Mouse (Mus musculus) limb, embryonic 14.5 days (tissue): ENCODE data around the gene C2cd3. TPM values are rescaled to one million over a fixed set of nuclear protein-coding genes. Genes with fewer than 3 reads are reported as not detected.

ENCODE experiments used
- ATAC-seq: fragments of 200-750 bp; cut with Nextera tagmentation; 2 replicates; pipeline ENCODE4 v1.8.0; 2017; ENCODE audit warnings: low read depth, moderate number of reproducible peaks, moderate TSS enrichment; ENCODE audit not compliant: low FRiP score
- DNase-seq: peaks from one replicate; pipeline ENCODE4 v3.0.0-alpha.2; 2015; ENCODE audit warnings: low spot score
- H3K27ac ChIP-seq: fragments of 300-500 bp; sonication (generic); replicated peaks from 2 replicates; pipeline ENCODE4 v1.5.1; 2014; ENCODE audit warnings: low read depth, mild to moderate bottlenecking, low read length, moderate library complexity, mixed read lengths
- H3K27me3 ChIP-seq: fragments of 300-500 bp; sonication (generic); 2 replicates; pipeline ENCODE4 v1.6.1; 2014; ENCODE audit warnings: low read length, mixed read lengths; ENCODE audit not compliant: control insufficient read depth, insufficient read depth
- H3K36me3 ChIP-seq: fragments of 300-500 bp; sonication (generic); 2 replicates; pipeline ENCODE4 v1.6.1; 2014; ENCODE audit warnings: mild to moderate bottlenecking, low read length, moderate library complexity, mixed read lengths; ENCODE audit not compliant: control insufficient read depth, insufficient read depth
- H3K4me1 ChIP-seq: fragments of 300-500 bp; sonication (generic); 2 replicates; pipeline ENCODE4 v1.6.1; 2014; ENCODE audit warnings: antibody characterized with exemption, low read length, mixed read lengths; ENCODE audit not compliant: control insufficient read depth, insufficient read depth
- H3K4me2 ChIP-seq: fragments of 300-500 bp; sonication (generic); replicated peaks from 2 replicates; pipeline ENCODE4 v1.6.1; 2014; ENCODE audit warnings: low read depth, mild to moderate bottlenecking, low read length, moderate library complexity; ENCODE audit not compliant: severe bottlenecking
- H3K4me3 ChIP-seq: fragments of 300-500 bp; sonication (generic); replicated peaks from 2 replicates; pipeline ENCODE4 v1.5.1; 2014; ENCODE audit warnings: low read length
- H3K9ac ChIP-seq: fragments of 300-500 bp; sonication (generic); 2 replicates; pipeline ENCODE4 v1.6.1; 2014; ENCODE audit warnings: mild to moderate bottlenecking, low read depth, low read length, moderate library complexity; ENCODE audit not compliant: severe bottlenecking
- H3K9me3 ChIP-seq: fragments of 300-500 bp; sonication (generic); 2 replicates; pipeline ENCODE4 v1.6.1; 2016; ENCODE audit warnings: low read length; ENCODE audit not compliant: control insufficient read depth
- POLR2A ChIP-seq: fragments of 200-500 bp; IDR thresholded peaks from 2 replicates; pipeline ENCODE4 v1.8.0; 2012; ENCODE audit warnings: inconsistent platforms, mild to moderate bottlenecking, moderate library complexity, borderline replicate concordance; ENCODE audit not compliant: insufficient read depth, insufficient read length; ENCODE audit errors: extremely low read depth
- WGBS: fragments of 180-500 bp; shearing (Covaris S2); extraction: QIAGEN DNeasy Blood & Tissue Kit; methylation state at CpG from one replicate; pipeline ENCODE4 v1.1.7; 2014; 5-methylcytosine and 5-hydroxymethylcytosine counted together
- polyA plus RNA-seq, 2 experiments: library from polyadenylated mRNA; depleted of rRNA in 1 of 2; stranded (reverse) in 1 of 2; unstranded in 1 of 2; fragments of >200 nt; fragmentation: Nextera tagmentation in 1 of 2; extraction: Ambion mirVana in 1 of 2; gene quantifications; 2 replicates each; pipeline versions ENCODE4 v1.2.1 to v1.2.3; 2012 to 2014

The C2cd3 gene
- polyA plus RNA-seq, 2 experiments = 23.5 to 29.3 TPM

- DNase-seq (no peak), ATAC-seq (no peak)
- WGBS = 95% methylated on average over 11 of the region's 13 CpGs
- Histone ChIP-seq H3K9ac (no peak overlapping the region), H3K4me3 (no peak overlapping the region), H3K9me3 (no peaks in the 10 kb centered on the region), H3K4me2 (no peak overlapping the region), H3K4me1 (peaks cover 20% of the 10 kb centered on the region), H3K36me3 (peaks cover 17% of the 10 kb centered on the region), H3K27me3 (no peaks in the 10 kb centered on the region), H3K27ac (no peak overlapping the region)
- TF ChIP-seq POLR2A = no peak
Measured at GRCm38 (mm10) chr7:100497982-100498381, 125.9 kb downstream of the C2cd3 start.

DNA sequence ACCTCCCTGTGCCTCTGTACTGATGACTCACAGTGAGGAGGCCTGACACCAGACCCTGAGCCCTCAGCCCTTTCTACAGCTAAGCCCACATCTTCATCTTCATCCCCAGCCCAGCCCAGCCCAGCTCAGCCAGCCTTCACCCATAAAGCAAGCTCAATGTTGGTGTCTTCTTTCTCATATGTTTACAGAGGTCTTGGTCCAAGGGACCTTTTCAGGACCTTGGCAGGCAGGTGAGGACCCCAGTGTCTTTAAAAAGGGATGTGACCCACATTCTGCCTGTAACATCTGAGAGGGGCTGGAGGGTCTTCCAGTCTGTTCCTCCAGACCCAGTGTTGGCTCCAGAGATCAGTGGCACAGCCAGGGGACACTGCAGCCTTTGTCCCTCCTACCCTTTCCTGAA, 127.4 kb downstream of the C2cd3 start:
- Histone ChIP-seq H3K9ac (no peak overlapping the region), H3K4me2 (no peak overlapping the region), H3K27me3 (no peaks in the 10 kb centered on the region), H3K4me1 (peaks cover 16% of the 10 kb centered on the region), H3K36me3 (peaks cover 17% of the 10 kb centered on the region), H3K4me3 (no peak overlapping the region), H3K27ac (no peak overlapping the region), H3K9me3 (no peaks in the 10 kb centered on the region)
- ATAC-seq (no peak), DNase-seq (no peak)
- TF ChIP-seq POLR2A = no peak

DNA sequence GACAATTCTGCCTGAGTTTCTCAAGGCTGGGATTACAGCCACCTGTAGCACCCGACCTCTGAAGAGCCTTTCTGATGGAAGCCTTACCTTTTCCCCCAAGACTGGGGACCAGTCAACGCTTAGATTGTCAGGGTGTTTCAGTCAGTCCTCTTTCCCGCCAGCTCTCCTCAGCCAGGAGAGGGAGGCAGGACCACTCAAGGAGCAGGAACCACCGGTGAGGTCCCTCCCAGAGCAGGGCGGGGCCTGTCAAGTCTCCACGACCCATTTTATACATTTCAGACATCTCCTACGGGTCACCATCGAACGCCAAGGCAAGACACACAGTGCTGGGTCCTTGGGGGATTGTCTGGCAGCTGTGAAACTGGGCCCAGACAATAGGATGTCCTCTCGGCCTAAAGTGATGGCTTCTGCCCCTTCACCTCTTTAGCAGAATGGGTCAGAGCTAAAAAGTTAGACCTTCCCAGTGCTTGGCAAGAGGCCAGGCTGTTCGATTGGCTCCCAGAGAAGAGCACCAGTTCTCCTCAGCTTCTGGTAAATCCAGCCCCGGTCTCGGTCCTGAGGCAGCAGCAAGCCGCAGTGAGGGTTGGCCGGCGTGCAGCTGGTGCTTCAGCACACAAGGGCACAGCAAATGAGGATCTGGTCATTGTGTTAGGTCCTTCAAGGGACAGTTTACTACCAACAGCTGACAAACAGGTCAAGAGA, 128.4 kb downstream of the C2cd3 start:
- DNase-seq = no peak
- no peaks in the 10 kb centered on the region for H3K9me3 ChIP-seq
- H3K36me3 ChIP-seq = peaks cover 17% of the 10 kb centered on the region
- WGBS = 62% methylated on average over 16 of the region's 16 CpGs
- H3K27me3 ChIP-seq = no peaks in the 10 kb centered on the region
- peaks cover 9% of the 10 kb centered on the region for H3K4me1 ChIP-seq
- H3K4me2 ChIP-seq = no peak overlapping the region
- no peak overlapping the region for H3K4me3 ChIP-seq
- no peak overlapping the region for H3K9ac ChIP-seq
- no peak overlapping the region for H3K27ac ChIP-seq
- ATAC-seq = no peak
- no peak for TF ChIP-seq POLR2A

DNA sequence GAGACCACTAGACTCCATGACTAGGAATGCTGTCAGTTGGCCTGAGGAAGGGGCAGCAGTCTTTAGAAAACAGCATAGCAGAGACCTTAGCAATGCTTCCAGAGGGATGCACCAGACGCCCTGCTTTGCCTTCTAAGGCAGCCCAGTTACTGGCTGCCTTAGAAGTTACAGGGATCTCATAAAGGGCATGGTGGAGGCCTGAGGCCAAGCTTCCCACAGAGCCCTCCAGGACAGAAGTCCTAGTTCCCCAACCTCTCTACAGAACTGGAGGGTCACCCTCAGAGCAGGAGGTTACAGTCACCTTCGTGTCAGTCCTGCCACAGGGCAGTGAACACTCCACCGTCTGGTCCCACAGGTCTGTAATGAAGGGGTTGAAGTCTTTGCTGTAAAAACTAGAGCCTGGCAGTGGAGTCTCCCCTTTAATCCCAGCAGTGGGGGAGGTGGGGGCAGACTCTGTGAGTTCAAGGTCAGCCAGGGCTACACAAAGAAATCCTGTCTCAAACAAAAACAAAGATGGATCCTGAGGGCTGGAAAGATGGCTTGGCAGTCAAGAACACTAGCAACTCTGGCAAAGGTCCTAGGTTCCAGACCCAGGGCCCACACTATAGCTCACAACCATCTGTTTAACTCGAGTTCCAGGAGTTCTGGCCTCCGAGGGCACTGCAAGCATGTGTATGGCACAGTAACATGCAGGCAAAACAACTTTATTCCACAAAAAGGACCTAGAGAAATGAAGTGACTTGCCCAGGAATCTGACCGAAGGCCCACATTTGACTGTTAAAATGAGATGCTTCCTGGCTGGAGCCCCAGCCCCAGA, 129.2 kb downstream of the C2cd3 start:
- H3K27me3 ChIP-seq = no peaks in the 10 kb centered on the region

DNA sequence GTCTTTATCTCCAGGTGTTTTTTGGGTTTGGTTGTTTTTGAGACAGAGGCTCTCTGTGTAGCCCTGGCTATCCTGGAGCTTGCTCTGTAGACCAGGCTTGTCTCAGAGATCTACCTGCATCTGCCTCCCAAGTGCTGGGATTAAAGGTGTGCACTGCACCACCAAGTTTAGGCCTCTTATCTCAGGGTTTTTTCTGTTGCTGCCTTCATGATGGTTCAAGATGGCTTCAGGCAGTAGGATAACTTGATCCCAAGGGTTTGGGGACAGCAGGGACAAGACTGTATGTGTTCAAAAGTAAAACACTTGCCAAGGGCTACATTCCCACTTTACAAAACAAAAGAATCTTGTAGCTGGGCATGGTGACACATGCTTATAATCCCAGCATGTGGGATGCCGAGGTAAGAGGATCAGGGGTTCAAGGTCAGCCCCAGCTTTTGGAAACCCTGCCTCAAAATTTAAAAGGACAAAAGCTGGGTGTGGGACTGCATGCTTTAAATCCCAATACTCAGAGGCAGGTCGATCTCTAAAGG, 129.9 kb downstream of the C2cd3 start:
- no peak overlapping the region for H3K4me2 ChIP-seq
- H3K27ac ChIP-seq = no peak overlapping the region
- no peak for DNase-seq
- no peak overlapping the region for H3K4me3 ChIP-seq
- H3K9me3 ChIP-seq = no peaks in the 10 kb centered on the region
- no peak for ATAC-seq
- TF ChIP-seq POLR2A = no peak
- no peaks in the 10 kb centered on the region for H3K27me3 ChIP-seq
- no peak overlapping the region for H3K9ac ChIP-seq
- no peaks in the 10 kb centered on the region for H3K4me1 ChIP-seq
- peaks cover 15% of the 10 kb centered on the region for H3K36me3 ChIP-seq
- WGBS = 72% methylated on average over 2 of the region's 2 CpGs

More for the DNA sequence above, 129.2 kb downstream of the C2cd3 start:
- peaks cover 17% of the 10 kb centered on the region for H3K36me3 ChIP-seq
- 55% methylated on average over 6 of the region's 6 CpGs for WGBS
- ATAC-seq (no peak), DNase-seq (no peak)
- H3K27ac ChIP-seq = no peak overlapping the region
- H3K4me3 ChIP-seq = no peak overlapping the region
- H3K9ac ChIP-seq = no peak overlapping the region
- H3K4me2 ChIP-seq = no peak overlapping the region
- no peak for TF ChIP-seq POLR2A
- H3K4me1 ChIP-seq = peaks cover 2% of the 10 kb centered on the region
- no peaks in the 10 kb centered on the region for H3K9me3 ChIP-seq
